Mouse (Mus musculus): Measurements from ENCODE around the gene D630003M21Rik. TPM values are rescaled to one million over a fixed set of nuclear protein-coding genes. Genes with fewer than 3 reads are reported as not detected.

Gene D630003M21Rik
- polyA plus RNA-seq, 1 experiment from 2014 or later, result 17.4 TPM

- no peak overlapping the region for H3K4me2 ChIP-seq (replicated peaks)
- no peak for ATAC-seq (ENCODE audit: low FRiP score, low read depth)
- no peak overlapping the region for H3K4me3 ChIP-seq
- WGBS, result 76% methylated on average over 5 of the region's 5 CpGs
- H3K27ac ChIP-seq, result no peak overlapping the region
- H3K9ac ChIP-seq, result no peak overlapping the region
- H3K4me1 ChIP-seq, result peaks cover 4% of the 10 kb centered on the region
- no peaks in the 10 kb centered on the region for H3K36me3 ChIP-seq
- H3K9me3 ChIP-seq, result no peaks in the 10 kb centered on the region; the same call in 1 of the 2 replicates
- no peaks in the 10 kb centered on the region; the same call in 1 of the 2 replicates for H3K27me3 ChIP-seq
Measured at GRCm38 (mm10) chr2:158174438-158174837, 54.6 kb downstream of the D630003M21Rik start.

- H3K4me2 ChIP-seq (replicated peaks), result no peak overlapping the region
- H3K9me3 ChIP-seq, result no peaks in the 10 kb centered on the region; the same call in 1 of the 2 replicates
- no peaks in the 10 kb centered on the region for H3K36me3 ChIP-seq
- no peak overlapping the region for H3K27ac ChIP-seq
- no peak overlapping the region for H3K9ac ChIP-seq
- no peak for ATAC-seq (ENCODE audit: low FRiP score, low read depth)
- 70% methylated on average over 2 of the region's 2 CpGs for WGBS
- H3K27me3 ChIP-seq, result no peaks in the 10 kb centered on the region; the same call in 1 of the 2 replicates
- H3K4me3 ChIP-seq, result no peak overlapping the region
- peaks cover 13% of the 10 kb centered on the region for H3K4me1 ChIP-seq
Measured at GRCm38 (mm10) chr2:158170394-158170793, 58.6 kb downstream of the D630003M21Rik start.

- no peak overlapping the region for H3K9ac ChIP-seq
- 87% methylated on average over 7 of the region's 7 CpGs for WGBS
Measured at GRCm38 (mm10) chr2:158169771-158170170, 59.3 kb downstream of the D630003M21Rik start.

GRCm38 (mm10) chr2:158169351-158169750, 59.7 kb downstream of the D630003M21Rik start:
- Histone ChIP-seq H3K27me3 (no peaks in the 10 kb centered on the region), H3K9ac (no peak overlapping the region), H3K36me3 (no peaks in the 10 kb centered on the region), H3K4me1 (peaks cover 13% of the 10 kb centered on the region), H3K27ac (no peak overlapping the region), H3K4me2 (replicated peaks) (no peak overlapping the region), H3K9me3 (no peaks in the 10 kb centered on the region; the same call in 1 of the 2 replicates), H3K4me3 (no peak overlapping the region)
- 74% methylated on average over 6 of the region's 6 CpGs for WGBS
- ATAC-seq (ENCODE audit: low FRiP score, low read depth), result no peak

More at GRCm38 (mm10) chr2:158169771-158170170, 59.3 kb downstream of the D630003M21Rik start:
- H3K27ac ChIP-seq, result no peak overlapping the region
- no peak for ATAC-seq (ENCODE audit: low FRiP score, low read depth)
- H3K9me3 ChIP-seq, result no peaks in the 10 kb centered on the region; the same call in 1 of the 2 replicates
- no peak overlapping the region for H3K4me3 ChIP-seq
- no peaks in the 10 kb centered on the region; the same call in 1 of the 2 replicates for H3K27me3 ChIP-seq
- H3K4me1 ChIP-seq, result peaks cover 13% of the 10 kb centered on the region
- no peak overlapping the region for H3K4me2 ChIP-seq (replicated peaks)
- H3K36me3 ChIP-seq, result no peaks in the 10 kb centered on the region

GRCm38 (mm10) chr2:158168741-158169211, 60.2 kb downstream of the D630003M21Rik start:
- H3K9me3 ChIP-seq, result no peaks in the 10 kb centered on the region; the same call in 1 of the 2 replicates
- no peak for ATAC-seq (ENCODE audit: low FRiP score, low read depth)
- no peak overlapping the region for H3K4me2 ChIP-seq (replicated peaks)
- H3K4me1 ChIP-seq, result peaks cover 13% of the 10 kb centered on the region
- no peaks in the 10 kb centered on the region for H3K36me3 ChIP-seq
- no peak overlapping the region for H3K4me3 ChIP-seq
- H3K9ac ChIP-seq, result no peak overlapping the region
- no peak overlapping the region for H3K27ac ChIP-seq
- H3K27me3 ChIP-seq, result no peaks in the 10 kb centered on the region
- 63% methylated on average over 8 of the region's 8 CpGs for WGBS

GRCm38 (mm10) chr2:158167496-158168205, 61.4 kb downstream of the D630003M21Rik start:
- 72% methylated on average over 9 of the region's 9 CpGs for WGBS
- H3K36me3 ChIP-seq, result no peaks in the 10 kb centered on the region
- no peaks in the 10 kb centered on the region; the same call in 1 of the 2 replicates for H3K9me3 ChIP-seq
- peaks cover 13% of the 10 kb centered on the region for H3K4me1 ChIP-seq
- no peak overlapping the region for H3K4me3 ChIP-seq
- no peak overlapping the region for H3K4me2 ChIP-seq (replicated peaks)
- no peaks in the 10 kb centered on the region for H3K27me3 ChIP-seq
- no peak overlapping the region for H3K9ac ChIP-seq
- ATAC-seq (ENCODE audit: low FRiP score, low read depth), result no peak
- no peak overlapping the region for H3K27ac ChIP-seq

GRCm38 (mm10) chr2:158166628-158167027, 62.4 kb downstream of the D630003M21Rik start:
- H3K4me2 ChIP-seq (replicated peaks), result no peak overlapping the region
- no peak for ATAC-seq (ENCODE audit: low FRiP score, low read depth)
- no peaks in the 10 kb centered on the region for H3K9me3 ChIP-seq

GRCm38 (mm10) chr2:158165776-158166175, 63.2 kb downstream of the D630003M21Rik start:
- H3K27ac ChIP-seq, result no peak overlapping the region
- H3K4me2 ChIP-seq (replicated peaks), result no peak overlapping the region
- H3K4me3 ChIP-seq, result no peak overlapping the region
- no peaks in the 10 kb centered on the region for H3K36me3 ChIP-seq
- no peaks in the 10 kb centered on the region for H3K9me3 ChIP-seq
- H3K4me1 ChIP-seq, result peaks cover 13% of the 10 kb centered on the region
- H3K27me3 ChIP-seq, result no peaks in the 10 kb centered on the region
- WGBS, result 81% methylated on average over 4 of the region's 4 CpGs
- ATAC-seq (ENCODE audit: low FRiP score, low read depth), result no peak
- H3K9ac ChIP-seq, result no peak overlapping the region

More at GRCm38 (mm10) chr2:158166628-158167027, 62.4 kb downstream of the D630003M21Rik start:
- peaks cover 13% of the 10 kb centered on the region for H3K4me1 ChIP-seq
- no peak overlapping the region for H3K27ac ChIP-seq
- no peak overlapping the region for H3K4me3 ChIP-seq
- H3K36me3 ChIP-seq, result no peaks in the 10 kb centered on the region
- WGBS, result 77% methylated on average over 7 of the region's 7 CpGs
- no peaks in the 10 kb centered on the region for H3K27me3 ChIP-seq
- no peak overlapping the region for H3K9ac ChIP-seq

- H3K27me3 ChIP-seq, result no peaks in the 10 kb centered on the region
- ATAC-seq (ENCODE audit: low FRiP score, low read depth), result no peak
- no peak overlapping the region for H3K4me3 ChIP-seq
- H3K9ac ChIP-seq, result no peak overlapping the region
- no peaks in the 10 kb centered on the region for H3K9me3 ChIP-seq
- 55% methylated on average over 6 of the region's 6 CpGs for WGBS
- peaks cover 7% of the 10 kb centered on the region; the same call in 1 of the 2 replicates for H3K4me1 ChIP-seq
- H3K36me3 ChIP-seq, result no peaks in the 10 kb centered on the region
- no peak overlapping the region for H3K4me2 ChIP-seq (replicated peaks)
- H3K27ac ChIP-seq, result no peak overlapping the region
Measured at GRCm38 (mm10) chr2:158163034-158163433, 66.0 kb downstream of the D630003M21Rik start.

- no peak for ATAC-seq (ENCODE audit: low FRiP score, low read depth)
- Histone ChIP-seq H3K9ac (no peak overlapping the region), H3K4me1 (no peaks in the 10 kb centered on the region), H3K27me3 (no peaks in the 10 kb centered on the region), H3K4me3 (no peak overlapping the region), H3K4me2 (replicated peaks) (no peak overlapping the region), H3K36me3 (no peaks in the 10 kb centered on the region), H3K9me3 (no peaks in the 10 kb centered on the region), H3K27ac (no peak overlapping the region)
- 76% methylated on average over 6 of the region's 6 CpGs for WGBS
Measured at GRCm38 (mm10) chr2:158161761-158162160, 67.3 kb downstream of the D630003M21Rik start.

- WGBS, result 41% methylated on average over 7 of the region's 7 CpGs
- no peaks in the 10 kb centered on the region for H3K27me3 ChIP-seq
- no peak overlapping the region for H3K9ac ChIP-seq
- H3K27ac ChIP-seq, result no peak overlapping the region
- H3K36me3 ChIP-seq, result no peaks in the 10 kb centered on the region
- no peaks in the 10 kb centered on the region for H3K9me3 ChIP-seq
- H3K4me2 ChIP-seq (replicated peaks), result no peak overlapping the region
- H3K4me3 ChIP-seq, result no peak overlapping the region
- no peak; the same call in 1 of the 2 replicates for ATAC-seq (ENCODE audit: low FRiP score, low read depth)
- H3K4me1 ChIP-seq, result 0 out of 2 replicates have a peak, but pooled peaks cover 2% of the 10 kb centered on the region
Measured at GRCm38 (mm10) chr2:158159376-158160235, 69.4 kb downstream of the D630003M21Rik start.

- Histone ChIP-seq H3K27ac (no peak overlapping the region), H3K36me3 (no peaks in the 10 kb centered on the region), H3K9ac (no peak overlapping the region), H3K27me3 (no peaks in the 10 kb centered on the region), H3K4me2 (replicated peaks) (no peak overlapping the region), H3K4me1 (peaks cover 19% of the 10 kb centered on the region), H3K4me3 (no peak overlapping the region), H3K9me3 (no peaks in the 10 kb centered on the region)
- no peak for ATAC-seq (ENCODE audit: low FRiP score, low read depth)
- WGBS, result 74% methylated on average over 8 of the region's 8 CpGs
Measured at GRCm38 (mm10) chr2:158157654-158158053, 71.4 kb downstream of the D630003M21Rik start.

Measured in limb, embryonic 13.5 days (tissue).